Mouse (Mus musculus) intestine, postnatal 0 days (tissue): Measurements from ENCODE around the gene 2900011O08Rik. TPM values are rescaled to one million over a fixed set of nuclear protein-coding genes. Genes with fewer than 3 reads are reported as not detected.

Source experiments
- ATAC-seq: fragments of 200-750 bp; cut with Nextera tagmentation; 2 replicates; pipeline ENCODE4 v1.8.0; 2017; ENCODE audit warnings: mild to moderate bottlenecking, moderate TSS enrichment, moderate library complexity
- H3K27ac ChIP-seq: fragments of 300-500 bp; sonication (generic); 2 replicates; pipeline ENCODE4 v1.5.1; 2014; ENCODE audit warnings: mild to moderate bottlenecking, low read depth, low read length, moderate library complexity
- H3K27me3 ChIP-seq: fragments of 300-500 bp; sonication (generic); replicated peaks from 2 replicates; pipeline ENCODE4 v1.6.1; 2014; ENCODE audit warnings: low read length, mixed read lengths; ENCODE audit not compliant: control insufficient read depth, insufficient read depth
- H3K36me3 ChIP-seq: fragments of 300-500 bp; sonication (generic); 2 replicates; pipeline ENCODE4 v1.6.1; 2014; ENCODE audit warnings: mild to moderate bottlenecking, moderate library complexity; ENCODE audit not compliant: control insufficient read depth, insufficient read depth
- H3K4me1 ChIP-seq: fragments of 300-500 bp; sonication (generic); replicated peaks from 2 replicates; pipeline ENCODE4 v1.6.1; 2014; ENCODE audit warnings: antibody characterized with exemption, low read length, mixed read lengths; ENCODE audit not compliant: control insufficient read depth, insufficient read depth
- H3K4me2 ChIP-seq: fragments of 300-500 bp; sonication (generic); replicated peaks from 2 replicates; pipeline ENCODE4 v1.6.1; 2014; ENCODE audit warnings: low read depth, mild to moderate bottlenecking, moderate library complexity
- H3K4me3 ChIP-seq: fragments of 300-500 bp; sonication (generic); 2 replicates; pipeline ENCODE4 v1.5.1; 2014; ENCODE audit warnings: low read depth, low read length
- H3K9ac ChIP-seq: fragments of 300-500 bp; sonication (generic); 2 replicates; pipeline ENCODE4 v1.6.1; 2014; ENCODE audit warnings: mild to moderate bottlenecking, low read depth, low read length
- H3K9me3 ChIP-seq: fragments of 300-500 bp; sonication (generic); 2 replicates; pipeline ENCODE4 v1.6.1; 2016; ENCODE audit warnings: mixed run types; ENCODE audit not compliant: control insufficient read depth
- CTCF ChIP-seq: sonication (generic); IDR thresholded peaks from 2 replicates; pipeline ENCODE4 v1.5.1; 2016; ENCODE audit warnings: low read depth, mild to moderate bottlenecking, control low read depth, antibody characterized with exemption, moderate library complexity
- WGBS: fragments of 180-500 bp; shearing (Covaris S2); extraction: QIAGEN DNeasy Blood & Tissue Kit; methylation state at CpG from one replicate; pipeline ENCODE4 v1.1.7; 2014; 5-methylcytosine and 5-hydroxymethylcytosine counted together
- polyA plus RNA-seq: library from polyadenylated mRNA; unstranded; fragments of >200 nt; fragmentation: Nextera tagmentation; extraction: Ambion mirVana; gene quantifications from 2 replicates; pipeline ENCODE4 v1.2.1, GENCODE M21; 2015

2900011O08Rik gene
- polyA plus RNA-seq, 1 experiment from 2014 or later, result 2.0 TPM

GRCm38 (mm10) chr16:14042421-14042820, 56.0 kb downstream of the 2900011O08Rik start:
- WGBS, result 94% methylated on average over 2 of the region's 2 CpGs
- H3K36me3 ChIP-seq, result no peaks in the 10 kb centered on the region
- no peak overlapping the region for H3K9ac ChIP-seq
- H3K9me3 ChIP-seq, result no peaks in the 10 kb centered on the region
- no peak for TF ChIP-seq CTCF
- H3K27ac ChIP-seq, result no peak overlapping the region
- H3K4me1 ChIP-seq, result no peaks in the 10 kb centered on the region
- no peak for ATAC-seq
- no peak overlapping the region for H3K4me3 ChIP-seq
- H3K27me3 ChIP-seq, result no peaks in the 10 kb centered on the region
- H3K4me2 ChIP-seq, result no peak overlapping the region

GRCm38 (mm10) chr16:14044695-14045094, 58.3 kb downstream of the 2900011O08Rik start:
- Histone ChIP-seq H3K4me3 (no peak overlapping the region), H3K27me3 (no peaks in the 10 kb centered on the region), H3K27ac (no peak overlapping the region), H3K9ac (no peak overlapping the region), H3K36me3 (no peaks in the 10 kb centered on the region), H3K9me3 (no peaks in the 10 kb centered on the region), H3K4me2 (no peak overlapping the region), H3K4me1 (no peaks in the 10 kb centered on the region)
- WGBS, result 62% methylated on average over 8 of the region's 8 CpGs
- TF ChIP-seq CTCF, result no peak
- ATAC-seq, result no peak

- no peak; the same call in 1 of the 2 replicates for ATAC-seq
- Histone ChIP-seq H3K36me3 (no peaks in the 10 kb centered on the region), H3K9ac (no peak overlapping the region), H3K4me3 (no peak overlapping the region), H3K4me1 (no peaks in the 10 kb centered on the region), H3K4me2 (no peak overlapping the region), H3K9me3 (no peaks in the 10 kb centered on the region), H3K27ac (no peak overlapping the region), H3K27me3 (no peaks in the 10 kb centered on the region)
- TF ChIP-seq CTCF, result no peak
- 49% methylated on average over 4 of the region's 4 CpGs for WGBS
Measured at GRCm38 (mm10) chr16:14046224-14046756, 59.9 kb downstream of the 2900011O08Rik start.

GRCm38 (mm10) chr16:14052221-14052620, 65.8 kb downstream of the 2900011O08Rik start:
- no peaks in the 10 kb centered on the region for H3K36me3 ChIP-seq
- H3K4me3 ChIP-seq, result no peak overlapping the region
- TF ChIP-seq CTCF, result no peak
- 80% methylated on average over 2 of the region's 2 CpGs for WGBS
- no peak overlapping the region for H3K9ac ChIP-seq
- no peak overlapping the region for H3K4me2 ChIP-seq
- H3K27me3 ChIP-seq, result no peaks in the 10 kb centered on the region
- no peak overlapping the region for H3K27ac ChIP-seq
- no peak for ATAC-seq
- H3K4me1 ChIP-seq, result no peaks in the 10 kb centered on the region
- no peaks in the 10 kb centered on the region for H3K9me3 ChIP-seq

- Histone ChIP-seq H3K4me2 (no peak overlapping the region), H3K9ac (no peak overlapping the region), H3K36me3 (no peaks in the 10 kb centered on the region), H3K27ac (no peak overlapping the region), H3K4me1 (no peaks in the 10 kb centered on the region), H3K27me3 (no peaks in the 10 kb centered on the region), H3K9me3 (no peaks in the 10 kb centered on the region), H3K4me3 (no peak overlapping the region)
- 76% methylated on average over 5 of the region's 5 CpGs for WGBS
- no peak for TF ChIP-seq CTCF
- ATAC-seq, result no peak
Measured at GRCm38 (mm10) chr16:14053116-14053515, 66.7 kb downstream of the 2900011O08Rik start.

- ATAC-seq, result no peak
- Histone ChIP-seq H3K4me2 (no peak overlapping the region), H3K9ac (no peak overlapping the region), H3K27me3 (no peaks in the 10 kb centered on the region), H3K9me3 (no peaks in the 10 kb centered on the region), H3K36me3 (no peaks in the 10 kb centered on the region), H3K4me3 (no peak overlapping the region), H3K4me1 (peaks cover 3% of the 10 kb centered on the region; the same call in 1 of the 2 replicates), H3K27ac (no peak overlapping the region)
- WGBS, result 79% methylated on average over 1 of the region's 1 CpGs
- no peak for TF ChIP-seq CTCF
Measured at GRCm38 (mm10) chr16:14055271-14055670, 68.9 kb downstream of the 2900011O08Rik start.

- ATAC-seq, result no peak
- WGBS, result 65% methylated on average over 4 of the region's 4 CpGs
- Histone ChIP-seq H3K27me3 (no peaks in the 10 kb centered on the region), H3K4me2 (no peak overlapping the region), H3K4me3 (no peak overlapping the region), H3K4me1 (peaks cover 4% of the 10 kb centered on the region; the same call in 1 of the 2 replicates), H3K27ac (no peak overlapping the region), H3K9ac (no peak overlapping the region), H3K9me3 (no peaks in the 10 kb centered on the region), H3K36me3 (no peaks in the 10 kb centered on the region)
- no peak for TF ChIP-seq CTCF
Measured at GRCm38 (mm10) chr16:14056734-14057133, 70.3 kb downstream of the 2900011O08Rik start.
